Mouse (Mus musculus) stomach, postnatal 0 days (tissue): Measurements from ENCODE around the gene Zfp622.

Experiments
- CTCF ChIP-seq: IDR thresholded peaks from 2 replicates; pipeline ENCODE4 v1.5.1; 2016; ENCODE audit warnings: antibody characterized with exemption, low read depth, mild to moderate bottlenecking, moderate library complexity
- EP300 ChIP-seq: optimal IDR thresholded peaks from 2 replicates; pipeline ENCODE3; 2016; ENCODE audit warnings: antibody characterized with exemption

GRCm38 (mm10) chr15:26008621-26009020 is 24.5 kb downstream of the Zfp622 start:
- no peak for TF ChIP-seq CTCF
- TF ChIP-seq EP300, result no peak
